ENCODE assay signal across 14 mouse cellular contexts in genomic region chr6:135799949-135800348, GRCm38 (mm10).
"Had no signal": no experiment of that assay in that cellular context is flagged by ENCODE, and none has a peak within 500 bp of the region (broad histone marks: within the 10 kb centered on the region; RNA-seq: fewer than 3 reads in every experiment).

No protein-coding gene starts in this region.

- ATAC-seq: intestine, embryonic 15.5 days; midbrain, embryonic 13.5 days had no signal

- H3K27ac ChIP-seq: intestine, embryonic 15.5 days; liver, embryonic 13.5 days; macrophage; midbrain, embryonic 13.5 days; neural tube, embryonic 12.5 days; stomach, postnatal 0 days had no signal

- H3K4me3 ChIP-seq: intestine, embryonic 15.5 days; liver, embryonic 13.5 days; midbrain, embryonic 13.5 days; neural tube, embryonic 12.5 days had no signal

- DNase-seq: kidney, adult 11 months; kidney, adult 8-10 months; kidney, postnatal 14 days; kidney, postnatal 4 days; layer of hippocampus, postnatal 36 days; liver, embryonic 13.5 days; lung, adult 2 months; retina, postnatal 1 day; thymus, postnatal 25 days had no signal
